ENCODE assay signal across 8 mouse cellular contexts in genomic region chr17:87283755-87284481, GRCm38 (mm10). TPM values are rescaled to one million over a fixed set of nuclear protein-coding genes. Genes with fewer than 3 reads are reported as not detected.
DNase-seq lines count a peak whose midpoint lies in the region; ATAC-seq and TF ChIP-seq lines count a peak whose summit lies in the region.

No protein-coding gene starts in this region.

- peak overlapping the region; percentile 26; the same call in 1 of the 2 replicates for H3K9ac ChIP-seq in embryonic facial prominence, embryonic 11.5 days (replicated peaks; ENCODE audit: low read length)
- no peak overlapping the region; the same call in 1 of the 2 replicates for H3K9ac ChIP-seq in hindbrain, embryonic 12.5 days
- H3K9ac ChIP-seq in neural tube, embryonic 14.5 days (replicated peaks; ENCODE audit: low read depth, low read length): peak overlapping the region; percentile 80; the same call in 1 of the 2 replicates

- H3K27ac ChIP-seq in embryonic facial prominence, embryonic 11.5 days (replicated peaks; ENCODE audit: low read depth, low read length): no peak overlapping the region
- H3K27ac ChIP-seq in hindbrain, embryonic 12.5 days: no peak overlapping the region
- H3K27ac ChIP-seq in neural tube, embryonic 14.5 days (ENCODE audit: low read depth, low read length): no peak overlapping the region

- TF ChIP-seq POLR2A in lung, adult 2 months (IDR thresholded peaks at IDR 0.05; ENCODE audit: borderline replicate concordance, extremely low read depth, low read depth, low read length): peak; percentile 31; the same call in 1 of the 2 replicates

- peak overlapping the region; percentile 72 for H3K4me3 ChIP-seq in embryonic facial prominence, embryonic 11.5 days (ENCODE audit: low read depth, low read length)
- H3K4me3 ChIP-seq in hindbrain, embryonic 12.5 days: peak overlapping the region; percentile 65
- H3K4me3 ChIP-seq in lung, adult 2 months (replicated peaks; ENCODE audit: extremely low read depth, low read depth, low read length): peak overlapping the region; percentile 92
- H3K4me3 ChIP-seq in neural tube, embryonic 14.5 days (ENCODE audit: low read depth, low read length): peak overlapping the region; percentile 71

- WGBS in embryonic facial prominence, embryonic 11.5 days: 4% methylated on average over 21 of the region's 21 CpGs
- WGBS in hindbrain, embryonic 12.5 days: 4% methylated on average over 21 of the region's 21 CpGs
- 18% methylated on average over 21 of the region's 21 CpGs for WGBS in lung, adult 2 months
- WGBS in neural tube, embryonic 14.5 days: 3% methylated on average over 21 of the region's 21 CpGs

- peak; percentile 48 for DNase-seq in kidney, adult 11 months
- DNase-seq in kidney, postnatal 14 days: no peak
- peak; percentile 18 for DNase-seq in embryonic facial prominence, embryonic 11.5 days (ENCODE audit: low spot score)
- peak; percentile 54 for DNase-seq in lung, adult 2 months
- no peak for DNase-seq in urinary bladder, postnatal 10 days (ENCODE audit: low spot score)
- DNase-seq in left cerebral cortex, postnatal 10 days (ENCODE audit: extremely low spot score in 1 of 2, low spot score in 2 of 2): no peak

- peaks cover 9% of the 10 kb centered on the region for H3K4me1 ChIP-seq in embryonic facial prominence, embryonic 11.5 days (ENCODE audit: control insufficient read depth, insufficient read depth, low read length)
- peaks cover 31% of the 10 kb centered on the region for H3K4me1 ChIP-seq in hindbrain, embryonic 12.5 days
- H3K4me1 ChIP-seq in lung, adult 2 months (ENCODE audit: control insufficient read depth, insufficient read depth, low read length): peaks cover 7% of the 10 kb centered on the region
- peaks cover 10% of the 10 kb centered on the region; the same call in 1 of the 2 replicates for H3K4me1 ChIP-seq in neural tube, embryonic 14.5 days (ENCODE audit: control insufficient read depth, insufficient read depth, low read length)

- H3K27me3 ChIP-seq in embryonic facial prominence, embryonic 11.5 days (ENCODE audit: control insufficient read depth, insufficient read depth, low read length): peaks cover 12% of the 10 kb centered on the region
- peaks cover 50% of the 10 kb centered on the region for H3K27me3 ChIP-seq in hindbrain, embryonic 12.5 days
- peaks cover 6% of the 10 kb centered on the region; the same call in 1 of the 2 replicates for H3K27me3 ChIP-seq in neural tube, embryonic 14.5 days (ENCODE audit: control insufficient read depth, insufficient read depth, low read length)

- H3K4me2 ChIP-seq in embryonic facial prominence, embryonic 11.5 days (ENCODE audit: low read depth, low read length): peak overlapping the region; percentile 99
- H3K4me2 ChIP-seq in hindbrain, embryonic 12.5 days (replicated peaks): peak overlapping the region; percentile 96
- peak overlapping the region; percentile 91 for H3K4me2 ChIP-seq in neural tube, embryonic 14.5 days (ENCODE audit: low read depth, low read length)

- no peaks in the 10 kb centered on the region for H3K9me3 ChIP-seq in embryonic facial prominence, embryonic 11.5 days (replicated peaks; ENCODE audit: control insufficient read depth, low read length)
- H3K9me3 ChIP-seq in hindbrain, embryonic 12.5 days (replicated peaks): no peaks in the 10 kb centered on the region
- no peaks in the 10 kb centered on the region for H3K9me3 ChIP-seq in neural tube, embryonic 14.5 days (ENCODE audit: control insufficient read depth, low read length)

- intact Hi-C loops in left cerebral cortex, postnatal 10 days (cut with DNase I): no loop called here

- no peaks in the 10 kb centered on the region for H3K36me3 ChIP-seq in embryonic facial prominence, embryonic 11.5 days (replicated peaks; ENCODE audit: control insufficient read depth, insufficient read depth, low read depth, low read length)
- H3K36me3 ChIP-seq in hindbrain, embryonic 12.5 days: no peaks in the 10 kb centered on the region
- H3K36me3 ChIP-seq in neural tube, embryonic 14.5 days (ENCODE audit: control insufficient read depth, insufficient read depth, low read length): no peaks in the 10 kb centered on the region

- no peak for TF ChIP-seq CTCF in lung, adult 2 months (IDR thresholded peaks at IDR 0.05; ENCODE audit: insufficient read depth, low read length)

- no peak for ATAC-seq in embryonic facial prominence, embryonic 11.5 days (replicated peaks; ENCODE audit: insufficient number of reproducible peaks, low FRiP score, low TSS enrichment, low read depth)
- no peak for ATAC-seq in hindbrain, embryonic 12.5 days (ENCODE audit: low FRiP score)
- no peak for ATAC-seq in neural tube, embryonic 14.5 days (ENCODE audit: low read depth)

RNA-seq across cellular contexts. Expression of gene Ttc7, which starts 1.2 kb away (rescaled TPM):
- 2.3 and 3.3 TPM in 2 replicates for polyA plus RNA-seq in embryonic facial prominence, embryonic 11.5 days (2014; fragmentation: Nextera tagmentation; extraction: Ambion mirVana)
- polyA plus RNA-seq in hindbrain, embryonic 12.5 days (2016; fragmentation: Nextera tagmentation; extraction: Ambion mirVana): 6.0 and 6.6 TPM in 2 replicates
- 78.4 and 102 TPM in 2 replicates for polyA plus RNA-seq in lung, adult 2 months (2012; rRNA removed)
- polyA plus RNA-seq in neural tube, embryonic 14.5 days (2014; fragmentation: Nextera tagmentation; extraction: Ambion mirVana): 6.7 and 7.2 TPM in 2 replicates
- 10 to 100 TPM in 1 of 2 experiments, 1 to 10 TPM in 1; 6.7 to 10.8 TPM for total RNA-seq in left cerebral cortex, postnatal 10 days (2021)

RNA-seq across cellular contexts. Expression of gene Mcfd2, which starts 18.2 kb away (rescaled TPM):
- polyA plus RNA-seq in embryonic facial prominence, embryonic 11.5 days (2014; fragmentation: Nextera tagmentation; extraction: Ambion mirVana): 82.0 and 85.7 TPM in 2 replicates
- 63.9 and 64.4 TPM in 2 replicates for polyA plus RNA-seq in hindbrain, embryonic 12.5 days (2016; fragmentation: Nextera tagmentation; extraction: Ambion mirVana)
- polyA plus RNA-seq in lung, adult 2 months (2012; rRNA removed): 71.7 and 87.8 TPM in 2 replicates
- polyA plus RNA-seq in neural tube, embryonic 14.5 days (2014; fragmentation: Nextera tagmentation; extraction: Ambion mirVana): 38.3 and 45.2 TPM in 2 replicates
- total RNA-seq in left cerebral cortex, postnatal 10 days (2021): 10 to 100 TPM; 31.6 to 33.5 TPM

Comparison
In these comparisons a context has a peak if more than half of its experiments do, and no peak if none do; other contexts are left out.
1. DNase-seq: peak in kidney, adult 11 months (single experiment), embryonic facial prominence, embryonic 11.5 days (single experiment) and lung, adult 2 months (single experiment); none in kidney, postnatal 14 days (single experiment), urinary bladder, postnatal 10 days (single experiment) and left cerebral cortex, postnatal 10 days (0 of 2).
2. Peak in every context shown above with its lines, with median percentiles within 50 percentile points of each other: H3K4me2 ChIP-seq and H3K4me3 ChIP-seq.